Mouse (Mus musculus) heart, postnatal 25 days (tissue): Measurements from ENCODE around the gene Sox15. TPM values are rescaled to one million over a fixed set of nuclear protein-coding genes. Genes with fewer than 3 reads are reported as not detected.
"Not testable (repeated sequence)": the region's sequence is repeated elsewhere in the genome, so short reads cannot be mapped to it uniquely, and the experiment has no call there.

Source experiments
- DNase-seq: peaks from one replicate; pipeline ENCODE4 v3.0.0; 2022; ENCODE audit warnings: low spot score
- intact Hi-C: fragments of 180-260 bp; cut with DNase I; formaldehyde crosslinking; loops from one replicate; pipeline ENCODE4 v1.15.1; 2025
- total RNA-seq, 2 experiments: library from RNA; stranded (reverse); gene quantifications; 2 replicates each; pipeline ENCODE4 v1.2.3; 2021

Sox15 gene
- total RNA-seq, result not detected

DNA sequence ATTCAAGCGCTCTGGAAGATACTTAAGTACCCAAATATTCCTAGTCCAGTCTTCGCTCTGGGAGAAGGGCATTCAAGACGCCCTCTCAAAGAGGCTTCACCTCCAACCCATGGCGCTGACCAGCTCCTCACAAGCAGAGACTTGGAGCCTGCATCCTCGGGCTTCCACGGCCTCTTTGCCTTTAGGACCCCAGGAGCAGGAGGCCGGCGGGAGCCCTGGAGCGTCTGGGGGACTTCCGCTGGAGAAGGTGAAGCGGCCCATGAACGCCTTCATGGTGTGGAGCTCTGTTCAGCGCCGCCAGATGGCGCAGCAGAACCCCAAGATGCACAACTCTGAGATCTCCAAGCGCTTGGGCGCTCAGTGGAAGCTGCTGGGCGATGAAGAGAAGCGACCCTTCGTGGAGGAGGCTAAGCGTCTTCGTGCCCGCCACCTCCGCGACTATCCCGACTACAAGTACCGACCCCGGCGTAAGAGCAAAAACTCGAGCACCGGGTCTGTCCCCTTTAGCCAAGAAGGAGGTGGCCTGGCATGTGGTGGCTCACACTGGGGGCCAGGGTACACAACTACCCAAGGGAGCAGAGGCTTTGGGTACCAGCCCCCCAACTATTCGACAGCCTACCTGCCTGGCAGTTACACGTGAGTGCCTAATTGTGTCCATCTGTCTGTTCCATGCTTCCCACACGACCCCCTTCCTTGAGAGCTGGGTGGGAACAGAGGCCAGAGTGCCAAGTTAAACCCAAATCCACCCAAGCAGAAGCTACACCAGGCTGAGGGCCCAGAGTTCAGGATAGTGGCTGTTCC is at the start of gene Sox15:
Sox15 (plus strand) TSS at position 51 of the 801 bp plus-strand sequence.
- intact Hi-C loops, result loop anchor here (2.0 to 10.0 kb wide), 2 partner anchors 99 to 219 kb away; partner anchors contain the start of gene Tmem95

DNA sequence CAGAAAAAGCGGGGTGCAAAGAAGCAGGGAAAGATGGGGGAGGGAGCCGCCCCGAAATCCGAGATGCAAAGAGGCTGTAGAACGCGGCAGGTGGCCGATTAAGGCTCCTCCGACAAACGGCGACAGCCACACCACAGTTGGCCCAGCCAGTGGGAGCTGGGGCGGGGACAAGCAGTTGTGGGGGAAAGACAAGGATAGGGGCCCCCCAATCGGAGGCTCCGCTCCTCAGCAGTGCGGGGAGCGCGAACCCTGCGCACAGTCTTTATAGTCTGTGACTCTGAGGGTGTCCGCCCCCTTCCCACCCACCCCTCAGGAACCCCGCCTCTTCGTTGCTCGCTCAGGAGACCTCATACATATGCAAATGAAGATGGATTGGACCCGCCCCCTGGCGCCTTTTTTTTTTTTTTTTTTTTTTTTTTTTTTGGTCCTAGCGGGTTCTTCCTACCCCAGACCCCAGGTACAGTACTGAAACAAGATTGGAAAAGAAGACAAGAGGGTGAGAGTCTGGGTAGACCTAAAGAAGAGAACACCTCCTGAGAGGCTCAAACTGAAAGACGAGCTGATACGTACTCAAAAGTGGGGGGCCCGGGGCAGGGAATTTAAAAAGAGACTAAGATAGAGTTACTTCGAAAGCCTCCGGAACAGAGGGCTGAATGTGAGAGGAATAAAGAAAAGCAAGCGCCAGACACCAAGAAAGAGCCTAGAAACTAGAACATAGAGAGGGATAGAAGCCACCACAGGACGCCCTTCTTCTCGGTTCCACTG is 49.2 kb upstream of the Sox15 start, which contains the start of gene Atp1b2:
Atp1b2 (minus strand) TSS at position 217 of the 765 bp plus-strand sequence.
- DNase-seq, result peak; percentile 51
- intact Hi-C loops, result loop anchor here (2.0 kb wide), 1 partner anchor 25 kb away; the partner anchor contains the start of genes Trp53 and Wrap53

More for the DNA sequence above, at the start of gene Sox15:
- DNase-seq, result no peak

DNA sequence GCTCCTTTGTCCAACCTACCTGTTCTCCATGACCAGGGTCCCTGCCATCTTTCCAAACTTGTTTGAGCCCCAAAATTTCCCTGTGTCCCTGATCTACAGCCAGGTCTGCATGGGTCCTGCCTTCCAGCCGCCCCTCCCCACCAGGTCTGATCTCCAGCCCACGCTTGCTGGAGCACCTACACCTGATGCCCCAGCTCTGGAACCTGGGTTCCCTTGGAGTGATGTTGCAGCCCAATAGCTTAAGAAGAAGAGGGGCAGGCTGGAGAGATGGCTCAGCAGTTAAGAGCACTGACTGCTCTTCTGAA is 48.7 kb upstream of the Sox15 start:
- DNase-seq, result no peak
- intact Hi-C loops, result no loop called here

DNA sequence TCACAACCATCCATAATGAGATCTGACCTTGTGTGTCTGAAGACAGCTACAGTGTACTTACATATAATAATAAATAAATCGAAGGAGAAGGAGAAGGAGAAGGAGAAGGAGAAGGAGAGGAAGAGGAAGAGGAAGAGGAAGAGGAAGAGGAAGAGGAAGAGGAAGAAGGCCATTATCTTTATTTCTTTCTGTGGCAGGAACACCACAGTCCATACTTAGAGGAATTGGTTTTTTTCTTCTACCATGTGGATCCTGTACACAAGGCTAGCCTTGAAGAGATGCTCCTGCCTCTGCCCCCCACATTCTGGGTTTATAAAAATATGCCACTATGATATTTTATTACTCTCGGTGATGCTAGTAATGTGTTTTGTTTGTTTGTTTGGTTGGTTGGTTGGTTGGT is 48.3 kb upstream of the Sox15 start:
- intact Hi-C loops, result no loop called here
- no peak for DNase-seq

DNA sequence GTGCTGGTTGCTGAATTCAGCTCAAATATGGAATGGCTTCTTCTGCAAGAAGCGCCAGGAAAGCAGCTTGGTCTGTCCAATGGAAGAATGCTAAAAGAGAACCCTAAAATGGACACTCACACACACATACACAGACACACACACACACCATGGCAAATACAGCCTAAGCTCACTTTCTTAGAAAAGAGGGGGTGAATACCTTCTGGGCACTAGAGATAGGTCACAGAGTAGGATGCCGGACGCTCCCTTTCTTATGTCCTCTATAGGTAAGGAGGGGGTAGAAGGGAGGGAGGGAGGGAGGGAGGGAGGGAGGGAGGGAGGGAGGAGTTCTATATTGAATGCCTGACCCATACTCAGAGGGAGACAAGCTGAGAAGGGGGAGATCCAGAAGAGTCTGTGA is 46.6 kb upstream of the Sox15 start:
- DNase-seq, result no peak
- intact Hi-C loops, result no loop called here

DNA sequence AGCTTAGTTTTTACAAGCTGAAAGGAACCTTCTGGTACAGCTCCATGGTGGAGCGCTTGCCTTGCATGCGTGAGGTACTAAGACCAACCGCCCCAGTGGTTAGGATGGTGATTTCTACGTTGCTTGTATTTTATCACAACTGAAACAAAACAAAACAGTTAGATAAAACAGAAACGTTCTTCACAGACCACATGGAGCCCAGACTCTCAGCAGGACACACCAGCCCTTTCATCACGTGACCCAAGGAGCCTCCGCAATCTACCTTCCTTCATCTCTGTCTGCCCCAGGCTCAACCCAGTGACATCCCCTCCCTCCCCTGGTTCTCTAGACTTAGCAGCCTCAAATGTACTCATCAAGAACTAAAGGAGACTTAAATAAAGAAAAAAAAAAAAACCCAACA is 45.7 kb upstream of the Sox15 start:
- intact Hi-C loops, result no loop called here
- DNase-seq, result no peak

DNA sequence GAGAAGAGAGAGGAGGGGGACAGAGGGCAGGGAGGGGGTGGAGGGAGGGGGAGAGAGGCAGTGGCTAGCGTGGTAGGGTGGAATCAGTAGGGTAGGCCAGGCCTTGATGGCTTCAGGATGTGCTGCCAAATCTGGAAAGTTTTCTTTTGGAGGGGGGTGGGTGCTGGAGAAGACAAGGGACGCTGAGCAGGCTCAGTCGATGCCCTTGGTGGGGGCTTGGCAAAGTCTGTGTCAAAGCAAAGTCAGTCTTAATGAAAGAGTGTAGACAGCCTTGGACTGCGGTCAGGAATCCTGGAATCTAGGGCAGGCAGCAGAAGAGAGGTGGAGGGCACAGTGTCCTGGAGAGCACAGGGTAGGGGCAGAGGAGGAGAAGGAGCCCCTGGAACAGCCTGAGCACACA is 44.2 kb upstream of the Sox15 start:
- intact Hi-C loops, result loop anchor here (10.0 kb wide), 1 partner anchor 346 kb away; no protein-coding TSS in a partner anchor
- no peak for DNase-seq

DNA sequence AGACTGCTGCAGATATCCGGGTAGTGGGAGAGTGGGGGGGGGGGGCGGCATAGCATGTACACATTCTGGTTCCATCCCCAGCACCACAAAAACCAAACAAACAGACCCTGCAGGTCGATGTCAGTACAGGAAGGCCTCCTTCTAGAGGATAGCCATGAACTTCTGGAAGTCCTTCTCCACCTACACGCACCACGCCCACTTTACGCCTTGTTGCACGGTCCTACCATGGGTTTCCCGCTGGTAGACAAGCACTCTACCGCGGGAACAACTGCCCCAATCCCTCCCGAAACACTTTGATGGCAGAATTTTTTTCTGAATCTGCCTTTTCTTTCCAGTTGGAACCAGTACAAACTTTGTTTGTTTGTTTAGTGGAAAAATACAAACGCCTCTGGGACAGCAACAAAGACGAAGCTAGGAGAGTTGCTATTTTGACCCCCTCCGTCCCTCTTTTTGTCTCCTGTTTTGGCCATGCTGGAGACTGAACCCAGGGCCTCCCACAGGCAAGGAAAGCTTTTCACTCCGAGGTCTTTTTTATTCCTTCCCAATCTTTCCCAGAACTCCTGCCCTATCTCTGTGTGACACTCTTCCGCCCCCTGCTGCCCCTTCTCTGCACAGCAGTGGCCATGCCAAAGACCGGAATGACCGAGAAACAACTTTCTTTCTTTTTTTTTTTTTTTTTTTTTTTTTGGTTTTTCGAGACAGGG is 41.4 kb upstream of the Sox15 start:
- intact Hi-C loops, result loop anchor here (1.0 to 10.0 kb wide), 3 partner anchors 34 to 349 kb away; no protein-coding TSS in a partner anchor
- peak; percentile 66 for DNase-seq

DNA sequence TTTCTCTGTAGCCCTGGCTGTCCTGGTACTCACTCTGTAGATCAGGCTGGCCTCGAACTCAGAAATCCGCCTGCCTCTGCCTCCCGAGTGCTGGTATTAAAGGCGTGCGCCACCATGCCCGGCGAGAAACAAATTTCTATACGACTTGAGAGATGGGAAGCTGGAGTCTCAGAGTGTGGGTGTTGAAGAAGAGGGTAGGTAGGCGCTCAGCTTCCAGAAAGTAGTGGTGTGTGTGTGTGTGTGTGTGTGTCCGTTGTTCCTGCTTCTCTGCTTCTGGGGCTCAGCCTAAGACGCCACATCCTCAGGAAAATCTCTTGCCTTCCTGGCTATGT is 40.9 kb upstream of the Sox15 start:
- DNase-seq, result not testable (repeated sequence)
- intact Hi-C loops, result loop anchor here (1.0 to 10.0 kb wide), 2 partner anchors 35 to 349 kb away; no protein-coding TSS in a partner anchor

DNA sequence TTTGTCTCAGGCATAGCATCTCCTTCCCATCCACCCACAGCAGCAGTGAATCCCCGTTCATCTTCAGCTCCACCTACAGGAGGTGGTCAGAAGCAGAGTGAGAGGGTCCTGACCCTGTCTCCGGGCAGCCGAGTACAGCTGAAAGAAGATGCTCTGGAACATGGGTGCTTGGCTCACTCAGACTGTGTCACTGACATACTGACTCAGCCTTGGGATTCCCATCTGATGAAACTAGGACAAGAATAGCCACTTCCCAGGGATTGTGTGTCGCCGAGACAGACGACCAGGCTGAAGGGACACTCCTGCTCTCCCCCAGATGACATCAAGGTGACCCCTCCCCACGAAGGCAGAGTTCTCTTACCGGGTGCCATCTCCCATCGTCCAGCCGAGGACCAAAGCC is 38.3 kb upstream of the Sox15 start:
- DNase-seq, result no peak
- intact Hi-C loops, result loop anchor here (10.0 kb wide), 1 partner anchor 352 kb away; no protein-coding TSS in a partner anchor

DNA sequence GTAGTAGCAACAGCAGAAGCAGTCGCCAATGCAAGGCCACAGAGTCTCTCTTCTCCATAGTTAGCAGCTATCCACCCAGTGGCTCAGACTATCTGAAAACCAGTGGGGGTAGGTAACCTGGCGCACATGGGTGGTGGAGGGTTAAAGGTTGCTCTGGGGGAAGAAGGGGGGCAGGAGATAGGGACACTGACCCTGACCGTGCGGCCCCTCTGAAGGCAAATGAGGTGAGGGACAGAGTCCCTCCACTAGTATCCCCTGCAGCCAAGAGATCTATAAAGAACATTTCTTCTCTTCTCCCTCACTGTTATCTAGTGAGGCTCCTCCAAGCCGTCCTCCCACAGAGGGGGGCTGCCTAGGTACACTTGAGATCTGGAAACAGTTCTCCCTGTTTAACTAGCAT is 37.3 kb upstream of the Sox15 start, which contains the start of gene Shbg:
Shbg (minus strand) TSS at position 101 of the 400 bp plus-strand sequence.
- intact Hi-C loops, result loop anchor here (10.0 kb wide), 1 partner anchor 353 kb away; no protein-coding TSS in a partner anchor
- DNase-seq, result no peak

DNA sequence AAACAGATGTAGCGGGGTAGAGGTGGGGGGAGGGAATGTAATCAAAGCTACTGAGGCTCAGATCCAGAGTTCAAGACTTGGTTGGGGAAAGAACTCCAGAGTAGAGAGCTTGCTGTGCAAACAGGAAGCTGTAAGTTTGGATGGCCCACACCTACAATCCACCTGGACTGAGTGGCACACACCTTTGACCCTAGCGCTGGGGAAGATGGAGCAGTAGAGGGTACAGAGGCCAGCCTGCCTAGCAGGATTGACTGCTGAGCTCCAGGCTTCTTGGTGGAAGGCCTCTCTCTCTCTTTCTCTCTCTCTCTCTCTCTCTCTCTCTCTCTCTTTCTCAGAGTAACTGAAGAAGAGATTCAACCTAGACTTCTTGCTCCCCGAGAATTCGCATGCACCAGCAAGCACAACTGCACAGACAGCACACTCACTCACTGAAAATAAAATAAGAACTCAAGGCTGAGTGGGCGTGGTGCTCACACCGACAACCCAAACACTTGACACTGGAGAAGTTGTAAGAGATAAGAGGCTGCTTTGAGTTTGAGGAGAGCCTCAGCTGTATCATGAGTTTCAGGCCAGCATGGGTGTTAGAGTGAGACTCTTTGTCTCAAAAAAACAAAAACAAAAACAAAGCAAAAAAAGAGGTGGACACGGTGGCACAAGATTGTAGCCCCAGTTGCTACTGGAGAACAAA is 34.6 kb upstream of the Sox15 start:
- DNase-seq, result no peak
- intact Hi-C loops, result no loop called here

DNA sequence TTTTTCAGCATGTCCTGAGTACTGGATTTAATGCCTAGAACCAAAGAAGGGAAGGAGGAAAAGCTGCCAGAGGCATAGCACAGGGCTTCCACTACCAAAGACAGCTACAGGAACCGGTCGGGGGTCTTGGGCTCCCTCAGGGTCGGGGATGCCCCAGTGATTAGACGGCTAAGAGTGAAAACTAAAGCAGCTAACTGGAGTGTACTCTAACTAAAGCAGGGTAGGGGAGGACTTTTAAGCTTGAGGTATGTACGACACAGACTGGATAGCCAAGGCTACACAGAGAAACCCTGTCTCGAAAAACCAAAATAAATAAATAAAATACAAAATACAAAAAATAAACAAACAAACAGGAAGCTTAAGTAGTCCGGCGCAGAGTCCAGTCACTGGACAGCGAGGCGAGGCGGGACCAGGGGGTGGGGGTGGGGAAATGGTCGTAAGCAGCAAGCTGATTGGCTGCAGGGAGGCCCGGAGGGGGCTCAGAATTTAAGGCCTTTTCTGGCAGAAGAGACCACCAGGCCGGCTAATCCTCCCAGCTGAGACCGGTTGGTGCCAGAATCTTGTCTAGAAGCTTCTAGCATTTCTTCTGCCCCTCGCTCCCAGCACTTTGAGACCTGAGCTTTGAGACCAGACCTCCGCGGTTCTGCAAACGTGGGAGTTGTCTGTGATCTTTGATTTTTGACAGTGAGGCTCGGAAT is 33.4 kb upstream of the Sox15 start, which contains the start of gene Sat2:
Sat2 (plus strand) TSS at position 454 of the 698 bp plus-strand sequence.
- DNase-seq, result peak; percentile 34
- intact Hi-C loops, result no loop called here

DNA sequence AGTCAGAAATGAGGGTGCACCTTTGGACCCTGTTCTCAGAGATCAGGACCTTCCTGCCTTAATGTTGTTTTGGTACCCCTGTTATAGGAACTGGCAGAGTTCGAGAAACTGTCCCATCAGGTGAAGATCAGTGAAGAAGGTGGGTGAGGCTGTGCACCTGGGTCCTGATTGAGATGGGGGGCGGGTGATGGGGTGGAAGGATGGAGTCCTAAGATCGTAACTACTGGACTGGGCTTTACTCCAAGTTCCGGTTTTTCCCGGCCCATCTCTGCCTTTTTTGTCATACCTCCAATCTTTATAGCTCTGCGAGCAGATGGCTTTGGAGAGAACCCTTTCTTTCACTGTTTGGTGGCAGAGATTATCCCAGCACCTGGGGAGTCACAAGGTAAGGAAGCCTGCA is 32.7 kb upstream of the Sox15 start:
- no peak for DNase-seq
- intact Hi-C loops, result no loop called here

DNA sequence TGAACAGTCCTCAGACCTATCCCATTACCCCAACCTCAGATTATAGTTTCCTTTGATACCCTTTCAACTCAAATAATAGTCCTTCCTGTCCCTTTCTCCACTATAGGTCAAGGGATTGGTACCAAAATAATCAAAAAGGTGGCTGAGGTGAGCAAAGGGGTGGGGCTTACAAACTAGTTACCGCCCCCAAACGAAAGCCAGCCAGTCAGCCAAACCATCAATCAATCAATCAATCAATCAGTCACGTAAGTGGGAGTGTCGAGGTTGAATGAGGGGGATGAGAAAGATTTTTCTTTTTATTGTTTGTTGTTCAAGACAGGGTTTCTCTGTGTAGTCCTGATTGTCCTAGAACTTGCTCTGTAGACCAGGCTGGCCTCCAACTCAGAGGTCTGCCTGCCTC is 32.1 kb upstream of the Sox15 start:
- no peak for DNase-seq
- intact Hi-C loops, result no loop called here

DNA sequence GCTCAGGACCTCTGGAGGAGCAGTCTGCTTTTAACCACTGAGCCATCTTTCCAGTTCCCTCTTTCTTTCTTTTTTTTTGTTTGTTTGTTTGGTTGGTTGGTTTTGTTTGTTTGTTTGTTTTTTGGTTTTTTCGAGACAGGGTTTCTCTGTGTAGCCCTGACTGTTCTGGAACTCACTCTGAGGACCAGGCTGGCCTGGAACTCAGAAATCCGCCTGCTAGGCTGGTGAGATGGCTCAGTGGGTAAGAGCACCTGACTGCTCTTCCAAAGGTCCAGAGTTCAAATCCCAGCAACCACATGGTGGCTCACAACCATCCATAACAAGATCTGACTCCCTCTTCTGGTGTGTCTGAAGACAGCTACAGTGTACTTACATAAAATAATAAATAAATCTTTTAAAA is 30.8 kb upstream of the Sox15 start:
- not testable (repeated sequence) for DNase-seq

DNA sequence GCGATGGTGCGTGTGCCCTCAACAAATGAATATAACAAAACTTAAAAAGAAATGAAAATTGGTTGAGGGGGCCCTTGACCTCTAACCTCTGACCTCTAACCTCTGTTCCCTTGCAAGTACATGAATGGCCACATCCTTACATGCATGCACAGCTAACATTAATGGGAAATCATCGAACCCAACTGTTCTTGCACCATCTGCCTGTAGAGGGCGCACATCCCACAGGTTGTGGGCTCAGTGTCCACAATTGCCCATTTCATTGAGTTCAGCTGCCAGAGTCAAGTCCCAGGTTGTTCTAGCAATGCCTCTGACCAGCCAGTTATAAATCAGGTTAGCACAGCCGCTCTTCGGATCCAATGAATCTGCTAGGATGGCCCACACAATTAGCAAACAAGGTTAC is 26.8 kb upstream of the Sox15 start:
- no peak for DNase-seq
- intact Hi-C loops, result no loop called here

More for the DNA sequence above, 30.8 kb upstream of the Sox15 start:
- intact Hi-C loops, result not testable (repeated sequence)

DNA sequence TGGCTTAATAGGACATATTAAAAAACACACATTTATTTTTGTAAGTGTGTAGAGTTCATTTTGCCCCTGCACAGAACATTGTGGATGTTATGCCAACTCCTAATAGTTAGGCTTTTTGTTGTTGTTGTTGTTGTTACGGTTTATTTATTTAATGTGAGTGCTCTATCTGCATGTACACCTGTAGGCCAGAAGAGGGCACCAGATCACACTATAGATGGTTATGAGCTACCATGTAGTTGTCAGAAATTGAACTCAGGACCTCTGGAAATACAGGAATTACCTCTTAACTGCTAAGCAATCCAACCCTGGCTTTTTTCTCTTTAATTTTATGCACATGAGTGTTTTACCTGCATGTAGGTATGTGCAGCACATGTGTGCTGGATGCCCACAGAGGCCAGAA is 25.3 kb upstream of the Sox15 start:
- intact Hi-C loops, result loop anchor here (1.0 kb wide), 1 partner anchor 27 kb away; no protein-coding TSS in a partner anchor
- no peak for DNase-seq
